Mouse (Mus musculus) left cerebral cortex, adult 9 months (tissue): ENCODE measurements around the gene Lrmda.

ENCODE experiments used
- DNase-seq, 2 experiments: peaks; one replicate each; pipeline ENCODE4 v3.0.0; 2022; ENCODE audit warnings: low spot score in 2 of 2

Lrmda gene

DNA sequence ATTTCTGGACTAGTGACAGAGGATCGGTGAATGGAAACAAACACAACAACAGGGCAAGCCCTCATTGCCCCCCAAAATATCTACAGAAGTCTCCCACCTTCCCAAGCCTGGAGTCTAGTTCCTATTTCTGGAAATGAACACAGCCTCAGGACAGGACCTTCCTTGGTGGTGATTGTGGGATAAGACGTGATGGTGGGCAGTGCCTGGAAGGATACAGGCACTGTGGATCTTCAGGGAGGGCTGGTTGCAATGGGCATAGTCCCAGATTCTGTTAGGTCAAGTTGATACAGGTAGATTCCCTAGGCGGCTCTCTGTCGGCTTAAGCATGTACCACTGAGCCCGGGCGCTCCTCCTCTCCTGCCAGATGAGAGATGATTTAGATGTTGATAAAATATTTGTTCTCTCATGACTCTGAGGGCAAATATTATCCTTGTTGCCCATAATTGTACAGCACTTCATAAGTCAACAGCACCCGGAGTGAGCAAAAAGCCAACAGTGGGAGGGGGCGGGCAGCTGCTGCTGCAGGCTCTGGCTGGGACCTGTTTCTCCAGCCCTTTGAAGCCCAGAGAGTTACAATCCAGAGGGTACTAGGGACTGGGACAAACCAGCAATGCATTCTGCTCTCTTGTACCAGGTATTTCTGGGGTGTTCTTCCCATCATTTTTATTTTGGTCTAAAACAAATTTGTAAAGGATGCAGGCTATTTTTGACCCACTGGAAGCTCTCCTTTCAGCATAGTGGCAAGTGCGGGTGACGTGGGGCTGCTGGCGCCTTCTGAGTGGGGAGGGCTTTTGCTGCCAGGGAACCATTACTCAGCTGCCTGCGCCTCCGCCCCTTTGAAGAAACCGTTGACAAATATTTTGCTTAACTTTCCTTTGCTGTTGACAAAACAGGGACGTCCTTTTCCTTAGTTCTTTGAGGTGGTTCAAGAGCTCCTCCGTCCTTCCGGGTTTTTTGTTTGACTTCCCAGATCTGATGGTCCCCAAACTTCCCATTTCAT is 630.8 kb downstream of the Lrmda start:
- DNase-seq = no peak

DNA sequence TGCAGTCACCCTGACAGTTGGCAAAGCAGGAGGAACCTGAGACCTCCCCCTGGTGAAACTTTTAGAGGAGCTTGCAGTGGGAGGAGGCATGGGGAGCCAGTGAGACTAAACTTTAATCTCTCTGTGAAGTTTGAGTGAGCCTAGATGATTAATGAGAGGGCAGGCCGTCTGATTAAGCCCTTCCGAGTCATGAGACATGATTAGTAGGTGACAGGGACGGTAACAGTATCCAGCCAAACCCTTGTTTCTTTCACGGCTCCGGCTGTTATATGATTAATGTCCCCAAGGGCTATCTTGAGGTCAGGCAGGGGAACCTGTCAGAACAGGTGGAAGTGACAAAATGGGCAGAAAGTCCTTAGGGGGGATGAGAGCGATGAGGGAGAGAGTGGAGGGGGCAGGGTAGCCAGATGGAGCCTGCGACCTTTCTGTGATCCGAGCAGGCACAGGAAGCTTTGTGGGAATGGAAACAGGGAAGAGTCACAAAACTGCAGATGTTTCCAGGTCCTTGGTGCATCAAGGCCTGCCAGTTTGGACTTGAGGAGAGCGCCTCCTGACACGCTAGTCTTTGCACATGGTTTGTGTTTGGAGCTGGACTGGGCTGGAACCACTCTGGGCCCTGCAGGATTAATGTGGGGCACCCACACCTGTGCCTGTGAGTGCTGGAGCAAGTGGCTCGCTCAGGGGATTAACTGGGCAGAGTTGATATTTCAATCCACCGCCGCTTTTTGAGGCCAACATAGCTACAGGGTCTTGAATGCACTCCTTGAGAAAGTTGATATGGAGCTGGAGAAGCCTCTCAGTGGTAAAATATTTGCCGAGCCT is 631.8 kb downstream of the Lrmda start:
- DNase-seq = no peak

DNA sequence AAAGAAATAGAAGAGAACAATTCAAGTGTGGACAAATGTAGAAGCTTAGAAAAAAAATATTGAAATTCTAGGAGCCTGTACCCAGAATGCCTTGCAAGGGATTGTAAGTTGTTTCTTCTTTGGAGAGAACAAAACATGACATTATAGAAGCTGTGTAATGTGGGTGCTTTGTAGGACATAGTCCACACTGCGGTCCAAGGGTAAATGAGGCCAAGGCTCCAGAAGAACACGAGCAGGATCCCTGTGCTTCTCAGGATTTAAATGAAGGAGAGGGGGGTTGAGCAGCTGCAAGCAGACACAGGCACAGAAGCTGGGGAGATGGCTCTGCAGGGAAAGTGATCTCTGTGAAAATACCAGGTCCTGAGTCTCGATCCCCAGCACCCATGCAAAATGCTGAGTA is 643.0 kb downstream of the Lrmda start:
- DNase-seq = no peak

DNA sequence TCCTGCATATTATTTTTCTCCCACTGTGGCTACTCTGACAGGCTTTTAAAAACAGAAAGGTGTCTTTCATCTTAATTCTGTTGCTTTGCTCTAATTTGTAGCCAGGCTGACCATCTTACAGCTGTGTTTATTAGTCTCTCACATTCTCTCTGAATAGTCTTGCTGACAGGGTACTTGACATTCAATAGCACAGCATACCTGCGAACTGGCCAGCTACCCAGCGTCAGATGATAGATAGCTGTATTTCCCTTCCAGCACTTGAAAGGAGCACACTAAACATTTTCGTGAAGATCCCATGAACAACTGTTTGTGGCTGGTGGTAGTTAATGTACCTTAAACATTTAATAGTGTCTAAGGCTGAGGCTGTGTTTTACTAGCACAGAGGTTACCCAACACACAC is 646.9 kb downstream of the Lrmda start:
- no peak for DNase-seq

DNA sequence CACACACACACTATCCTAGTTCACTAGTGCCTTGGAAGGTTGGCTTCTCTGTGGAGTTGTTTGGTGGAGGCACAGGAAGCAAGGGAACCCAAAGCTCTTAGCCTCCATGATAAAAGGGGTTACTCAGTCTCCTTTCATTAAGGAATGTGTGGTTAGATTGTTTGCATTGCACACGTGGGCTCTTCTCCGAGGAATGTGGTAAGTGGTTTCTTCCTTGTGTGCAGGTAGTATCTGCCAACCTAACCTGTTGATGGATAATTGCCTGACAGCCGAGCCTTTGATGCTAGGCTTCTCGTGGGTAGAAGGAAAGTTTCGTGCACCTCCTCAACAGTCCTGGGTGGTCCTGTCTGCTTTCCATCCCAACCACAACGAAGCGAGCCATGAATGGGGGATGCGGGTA is 648.8 kb downstream of the Lrmda start:
- no peak for DNase-seq

DNA sequence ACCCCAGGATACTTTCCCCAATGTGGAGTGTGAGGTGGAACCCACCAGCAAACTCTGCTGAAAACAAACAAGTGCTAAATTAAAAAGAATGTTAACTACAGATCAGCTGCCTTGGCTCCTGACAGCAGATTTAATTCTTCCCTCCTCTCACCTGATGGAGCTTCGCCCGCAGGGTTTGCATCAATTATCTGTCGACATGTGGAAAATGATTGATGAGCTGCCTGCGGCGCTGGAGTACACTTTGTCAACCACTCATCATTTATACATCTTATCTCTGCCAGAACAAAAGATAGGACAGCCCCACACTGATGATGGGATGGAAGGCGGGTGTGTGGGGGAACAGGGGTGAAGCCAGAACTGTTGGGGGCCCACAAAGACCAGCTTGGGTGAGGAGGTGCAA is 649.2 kb downstream of the Lrmda start:
- no peak for DNase-seq

DNA sequence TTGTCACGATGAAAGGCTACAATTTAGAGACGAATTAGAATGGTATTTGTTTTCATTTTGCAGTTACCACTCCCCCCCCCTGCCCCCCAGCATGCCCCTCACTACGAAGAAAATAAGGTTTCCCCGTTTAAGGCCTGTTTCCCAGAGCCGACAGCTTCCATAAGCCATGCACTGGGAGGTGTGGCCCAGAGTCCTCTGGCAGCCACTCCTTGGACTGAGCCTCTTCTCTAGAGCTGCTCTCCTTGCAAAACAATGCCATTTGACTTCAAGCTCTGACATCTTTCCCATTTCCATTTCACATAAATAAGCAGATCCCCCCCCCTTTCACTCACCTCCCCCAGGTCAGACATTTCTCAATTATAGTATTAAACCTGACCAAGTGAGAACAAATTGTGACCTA is 654.1 kb downstream of the Lrmda start:
- no peak for DNase-seq

DNA sequence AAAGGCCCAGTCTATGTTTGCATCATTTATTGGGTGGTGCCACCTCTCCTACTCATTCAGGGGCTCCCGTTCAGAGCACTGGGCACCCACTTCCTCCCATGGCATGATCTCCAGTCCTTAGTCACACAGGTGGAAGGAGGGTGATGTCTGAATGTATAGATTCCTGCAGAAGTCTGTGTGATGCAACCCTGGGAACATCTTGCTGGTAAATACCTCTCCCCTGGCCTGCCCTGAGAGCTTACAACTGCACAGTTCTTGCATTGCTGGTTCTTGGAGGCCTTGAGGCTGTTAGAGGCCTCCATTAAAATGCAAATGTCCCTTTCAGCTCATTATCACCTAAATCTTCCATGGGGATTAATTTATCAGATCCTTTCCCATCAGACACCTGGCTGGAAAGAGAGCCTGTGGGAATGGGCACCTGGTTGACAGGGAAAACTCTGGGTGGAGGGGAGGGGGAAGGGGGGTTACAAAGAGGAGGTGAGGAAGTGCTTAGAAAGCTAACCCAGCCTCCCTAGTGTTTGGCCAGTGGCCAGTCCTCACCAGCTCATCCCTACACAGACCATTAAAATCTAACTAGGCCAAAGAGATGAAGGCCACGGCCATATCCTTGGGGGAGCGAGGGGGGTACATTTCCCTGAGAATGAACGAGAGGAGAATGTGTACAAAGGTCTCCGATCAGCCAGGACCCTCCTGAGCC is 659.6 kb downstream of the Lrmda start:
- no peak for DNase-seq

- DNase-seq = no peak
Observed at GRCm38 (mm10) chr14:22679705-22680643, 660.5 kb downstream of the Lrmda start.

- no peak for DNase-seq
Observed at GRCm38 (mm10) chr14:22686886-22687285, 667.4 kb downstream of the Lrmda start.

GRCm38 (mm10) chr14:22688399-22688798 is 668.9 kb downstream of the Lrmda start:
- DNase-seq = no peak

- DNase-seq = no peak
Observed at GRCm38 (mm10) chr14:22695448-22695847, 675.9 kb downstream of the Lrmda start.

DNA sequence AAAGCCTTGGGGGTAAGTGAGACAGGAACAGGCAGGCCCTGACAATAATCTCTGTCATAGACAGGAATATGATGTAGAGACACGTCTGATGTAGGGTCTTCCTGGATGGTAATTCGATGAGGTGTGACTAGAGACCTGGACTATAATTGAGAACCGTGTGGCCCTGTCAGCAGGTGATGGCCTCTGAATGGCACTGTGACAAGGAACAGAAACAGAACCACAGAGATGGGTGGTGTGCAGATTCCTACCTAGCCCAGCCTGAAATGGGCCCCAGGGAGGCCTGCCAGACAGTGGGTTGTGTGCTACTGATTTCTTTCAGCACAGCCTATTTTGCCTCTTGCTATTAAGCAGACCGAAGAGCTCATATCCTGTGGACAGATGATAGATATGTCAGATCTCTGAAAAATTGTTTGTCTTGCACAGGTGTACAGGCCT is 676.4 kb downstream of the Lrmda start:
- DNase-seq = no peak

- no peak for DNase-seq
Observed at GRCm38 (mm10) chr14:22700236-22700635, 680.7 kb downstream of the Lrmda start.

GRCm38 (mm10) chr14:22700690-22701089 is 681.2 kb downstream of the Lrmda start:
- no peak for DNase-seq

- DNase-seq = no peak
Observed at GRCm38 (mm10) chr14:22707958-22708701, 688.6 kb downstream of the Lrmda start.

DNA sequence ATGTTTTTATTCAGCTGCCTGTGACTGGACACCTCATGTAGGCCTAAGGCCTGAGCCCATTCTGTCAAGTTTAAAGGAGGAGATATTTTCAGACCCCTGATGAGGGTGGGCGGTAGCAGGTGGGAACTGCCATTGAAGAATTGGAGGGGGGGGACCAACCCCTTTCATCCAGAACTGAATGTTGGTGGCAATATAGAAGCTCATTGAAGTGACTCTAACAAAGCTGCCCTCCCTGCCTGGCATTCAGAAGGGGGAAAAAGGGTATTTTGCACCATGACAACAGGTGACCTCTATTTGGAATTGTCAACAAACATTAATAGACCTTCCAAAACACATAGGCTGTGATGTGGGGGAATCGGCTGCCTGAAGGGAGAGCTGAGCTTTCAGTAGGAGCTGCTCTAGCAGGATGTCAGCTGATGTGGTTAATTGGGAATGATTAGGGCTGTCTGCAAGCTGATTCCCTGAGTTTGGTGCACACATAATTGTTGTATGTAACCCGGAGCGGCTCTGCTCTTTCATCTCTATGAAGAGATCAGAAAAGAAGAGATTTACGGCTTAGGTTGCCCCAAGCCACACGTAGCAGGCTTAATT is 690.7 kb downstream of the Lrmda start:
- DNase-seq = no peak

DNA sequence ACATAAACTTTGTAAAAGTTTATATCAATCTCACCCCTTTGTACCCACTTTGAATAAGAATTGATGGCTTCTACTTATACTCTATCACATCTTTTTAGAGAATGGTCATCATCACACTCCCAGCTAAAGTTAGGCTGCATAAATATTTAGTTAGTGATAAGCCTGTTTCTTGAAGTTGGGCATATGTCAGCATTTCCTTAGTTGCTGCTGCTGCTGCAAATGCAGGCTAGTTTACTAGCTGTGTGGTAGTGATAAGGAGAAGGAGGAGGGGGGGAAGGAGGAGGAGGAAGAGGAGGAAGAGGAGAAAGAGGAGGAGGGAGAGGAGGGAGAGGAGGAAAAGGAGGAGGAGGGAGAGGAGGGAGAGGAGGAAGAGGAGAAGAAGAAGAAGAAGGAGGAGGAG is 692.9 kb downstream of the Lrmda start:
- no peak for DNase-seq

DNA sequence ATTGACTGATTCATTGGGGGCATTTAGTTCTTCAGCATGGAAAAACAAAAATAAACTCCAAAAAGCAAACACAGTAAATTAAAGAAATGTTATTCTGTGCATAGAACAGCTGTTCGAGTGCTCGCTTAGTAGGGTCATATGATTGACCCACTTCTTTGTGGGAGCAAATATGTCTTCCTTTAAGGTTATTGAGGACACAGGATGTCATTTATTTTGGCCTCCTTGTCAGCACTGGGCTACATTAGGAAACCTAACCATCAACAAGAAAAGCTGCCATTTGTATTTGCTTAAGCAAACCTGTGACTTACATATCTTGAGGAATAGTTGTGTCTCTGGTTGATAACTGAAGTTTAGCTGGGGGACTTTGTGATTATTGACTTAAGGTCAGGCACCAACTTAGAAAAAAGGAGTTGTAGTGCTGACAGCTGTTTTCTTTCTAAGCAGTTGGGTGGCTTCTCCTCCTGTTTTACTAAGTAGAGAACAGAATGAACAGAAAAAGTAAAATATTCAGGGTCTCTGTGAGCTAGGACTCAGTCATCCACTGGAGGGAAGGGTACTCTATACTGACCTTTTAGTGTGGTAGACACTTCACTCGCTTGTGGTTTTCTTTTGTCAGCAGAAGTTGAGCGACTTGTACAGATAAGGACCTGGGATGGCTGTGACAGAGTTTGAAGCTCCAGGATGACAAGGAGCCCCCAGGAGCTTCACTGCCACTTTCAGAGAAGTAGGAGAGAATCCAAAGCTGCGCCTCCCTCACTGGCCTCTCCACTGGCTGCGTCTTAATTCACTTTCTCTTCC is 696.3 kb downstream of the Lrmda start:
- DNase-seq = no peak
